Mouse (Mus musculus) hindbrain, embryonic 10.5 days (tissue): ENCODE results near the gene Rabif. TPM values are rescaled to one million over a fixed set of nuclear protein-coding genes. Genes with fewer than 3 reads are reported as not detected.
"Not testable (repeated sequence)": the region's sequence is repeated elsewhere in the genome, so short reads cannot be mapped to it uniquely, and the experiment has no call there.

Experiments used
- DNase-seq: peaks from one replicate; pipeline ENCODE4 v3.0.0-alpha.2; 2017; ENCODE audit warnings: low spot score
- H3K27ac ChIP-seq: fragments of 300-500 bp; sonication (generic); 2 replicates; pipeline ENCODE4 v1.5.1; 2016; ENCODE audit warnings: mild to moderate bottlenecking, moderate library complexity
- H3K27me3 ChIP-seq: fragments of 300-500 bp; sonication (generic); 2 replicates; pipeline ENCODE4 v1.6.1; 2016; ENCODE audit warnings: mild to moderate bottlenecking; ENCODE audit not compliant: poor library complexity, insufficient read depth, severe bottlenecking
- H3K36me3 ChIP-seq: fragments of 300-500 bp; sonication (generic); 2 replicates; pipeline ENCODE4 v1.6.1; 2016; ENCODE audit warnings: mild to moderate bottlenecking, moderate library complexity
- H3K4me1 ChIP-seq: fragments of 300-500 bp; sonication (generic); replicated peaks from 2 replicates; pipeline ENCODE4 v1.6.1; 2016; ENCODE audit warnings: mild to moderate bottlenecking
- H3K4me3 ChIP-seq: fragments of 300-500 bp; sonication (generic); 2 replicates; pipeline ENCODE4 v1.5.1; 2016; ENCODE audit warnings: mild to moderate bottlenecking, moderate library complexity
- H3K9me3 ChIP-seq: fragments of 300-500 bp; sonication (generic); 2 replicates; pipeline ENCODE4 v1.6.1; 2016; ENCODE audit warnings: mild to moderate bottlenecking, moderate library complexity
- WGBS: fragments of 180-500 bp; shearing (Covaris S2); methylation state at CpG from one replicate; pipeline ENCODE4 v1.1.7; 2016; 5-methylcytosine and 5-hydroxymethylcytosine counted together
- polyA plus RNA-seq: library from polyadenylated mRNA; unstranded; fragments of >200 nt; fragmentation: Nextera tagmentation; extraction: Ambion mirVana; gene quantifications from 2 replicates; pipeline ENCODE4 v1.2.1, GENCODE M21; 2016

Gene Rabif
- polyA plus RNA-seq, 1 experiment from 2014 or later, result 43.8 TPM

GRCm38 (mm10) chr1:134516491-134517198 is 22.2 kb downstream of the Rabif start:
- Histone ChIP-seq H3K36me3 (no peaks in the 10 kb centered on the region), H3K9me3 (no peaks in the 10 kb centered on the region), H3K27ac (peak overlapping the region; percentile 47; the same call in 1 of the 2 replicates), H3K27me3 (peaks cover 38% of the 10 kb centered on the region), H3K4me3 (no peak overlapping the region), H3K4me1 (peaks cover 32% of the 10 kb centered on the region)
- peak; percentile 54 for DNase-seq
- WGBS, result 15% methylated on average over 4 of the region's 4 CpGs

GRCm38 (mm10) chr1:134517841-134518240 is 23.4 kb downstream of the Rabif start:
- peaks cover 26% of the 10 kb centered on the region for H3K27me3 ChIP-seq

GRCm38 (mm10) chr1:134518677-134519076 is 24.2 kb downstream of the Rabif start:
- H3K9me3 ChIP-seq, result no peaks in the 10 kb centered on the region
- WGBS, result 20% methylated on average over 7 of the region's 7 CpGs
- H3K27ac ChIP-seq, result no peak overlapping the region
- H3K4me3 ChIP-seq, result no peak overlapping the region
- H3K36me3 ChIP-seq, result no peaks in the 10 kb centered on the region
- H3K4me1 ChIP-seq, result peaks cover 20% of the 10 kb centered on the region
- H3K27me3 ChIP-seq, result peaks cover 18% of the 10 kb centered on the region
- DNase-seq, result peak; percentile 61

More at GRCm38 (mm10) chr1:134517841-134518240, 23.4 kb downstream of the Rabif start:
- H3K4me3 ChIP-seq, H3K36me3 ChIP-seq, H3K9me3 ChIP-seq, H3K27ac ChIP-seq, DNase-seq: not testable (repeated sequence)
- peaks cover 28% of the 10 kb centered on the region for H3K4me1 ChIP-seq
- 91% methylated on average over 14 of the region's 14 CpGs for whole genome bisulfite sequencing

GRCm38 (mm10) chr1:134519201-134519600 is 24.8 kb downstream of the Rabif start:
- not testable (repeated sequence) for H3K9me3 ChIP-seq
- 90% methylated on average over 5 of the region's 5 CpGs for WGBS

GRCm38 (mm10) chr1:134520001-134520721 is 25.7 kb downstream of the Rabif start:
- Histone ChIP-seq H3K9me3 (no peaks in the 10 kb centered on the region), H3K27me3 (peaks cover 3% of the 10 kb centered on the region), H3K36me3 (no peaks in the 10 kb centered on the region), H3K27ac (no peak overlapping the region), H3K4me1 (peaks cover 18% of the 10 kb centered on the region; the same call in 1 of the 2 replicates), H3K4me3 (no peak overlapping the region)
- WGBS, result 84% methylated on average over 8 of the region's 8 CpGs
- DNase-seq, result no peak

More at GRCm38 (mm10) chr1:134519201-134519600, 24.8 kb downstream of the Rabif start:
- H3K4me1 ChIP-seq, result peaks cover 18% of the 10 kb centered on the region; the same call in 1 of the 2 replicates
- DNase-seq, H3K4me3 ChIP-seq, H3K27ac ChIP-seq, H3K36me3 ChIP-seq: not testable (repeated sequence)
- peaks cover 13% of the 10 kb centered on the region for H3K27me3 ChIP-seq

GRCm38 (mm10) chr1:134521163-134521562 is 26.7 kb downstream of the Rabif start:
- Histone ChIP-seq H3K27me3 (no peaks in the 10 kb centered on the region), H3K4me1 (peaks cover 13% of the 10 kb centered on the region; the same call in 1 of the 2 replicates), H3K27ac (no peak overlapping the region), H3K36me3 (no peaks in the 10 kb centered on the region), H3K9me3 (no peaks in the 10 kb centered on the region), H3K4me3 (no peak overlapping the region)
- WGBS, result 84% methylated on average over 7 of the region's 7 CpGs
- DNase-seq, result no peak

GRCm38 (mm10) chr1:134522325-134522724 is 27.9 kb downstream of the Rabif start:
- no peak overlapping the region for H3K27ac ChIP-seq
- H3K27me3 ChIP-seq, result no peaks in the 10 kb centered on the region
- WGBS, result 62% methylated on average over 2 of the region's 2 CpGs
- 0 out of 2 replicates have a peak, but pooled peaks cover 4% of the 10 kb centered on the region for H3K4me1 ChIP-seq
- H3K9me3 ChIP-seq, result no peaks in the 10 kb centered on the region
- H3K4me3 ChIP-seq, result no peak overlapping the region
- no peak for DNase-seq
- no peaks in the 10 kb centered on the region for H3K36me3 ChIP-seq

- 73% methylated on average over 5 of the region's 5 CpGs for WGBS
- H3K4me3 ChIP-seq, result no peak overlapping the region
- no peaks in the 10 kb centered on the region for H3K9me3 ChIP-seq
- DNase-seq, result no peak
- H3K4me1 ChIP-seq, result no peaks in the 10 kb centered on the region
- no peaks in the 10 kb centered on the region for H3K36me3 ChIP-seq
- no peaks in the 10 kb centered on the region for H3K27me3 ChIP-seq
- H3K27ac ChIP-seq, result no peak overlapping the region
These were observed 30.0 kb downstream of the Rabif start for GRCm38 (mm10) chr1:134524424-134524823.

GRCm38 (mm10) chr1:134525015-134525414 is 30.6 kb downstream of the Rabif start:
- H3K4me1 ChIP-seq, result no peaks in the 10 kb centered on the region
- 78% methylated on average over 1 of the region's 1 CpGs for WGBS
- DNase-seq, result no peak

GRCm38 (mm10) chr1:134526752-134527151 is 32.3 kb downstream of the Rabif start:
- H3K4me1 ChIP-seq, result no peaks in the 10 kb centered on the region
- no peak overlapping the region for H3K4me3 ChIP-seq
- H3K27ac ChIP-seq, result no peak overlapping the region
- no peaks in the 10 kb centered on the region for H3K9me3 ChIP-seq
- DNase-seq, result no peak
- no peaks in the 10 kb centered on the region for H3K36me3 ChIP-seq
- no peaks in the 10 kb centered on the region for H3K27me3 ChIP-seq
- 87% methylated on average over 6 of the region's 6 CpGs for WGBS

More at GRCm38 (mm10) chr1:134525015-134525414, 30.6 kb downstream of the Rabif start:
- Histone ChIP-seq H3K27ac (no peak overlapping the region), H3K36me3 (no peaks in the 10 kb centered on the region), H3K27me3 (no peaks in the 10 kb centered on the region), H3K9me3 (no peaks in the 10 kb centered on the region), H3K4me3 (no peak overlapping the region)

GRCm38 (mm10) chr1:134530618-134531017 is 36.2 kb downstream of the Rabif start:
- DNase-seq, result no peak
- H3K9me3 ChIP-seq, result no peaks in the 10 kb centered on the region
- H3K27me3 ChIP-seq, result no peaks in the 10 kb centered on the region
- H3K4me3 ChIP-seq, result no peak overlapping the region
- H3K27ac ChIP-seq, result no peak overlapping the region
- WGBS, result 88% methylated on average over 6 of the region's 6 CpGs
- H3K4me1 ChIP-seq, result no peaks in the 10 kb centered on the region
- no peaks in the 10 kb centered on the region for H3K36me3 ChIP-seq

- 90% methylated on average over 10 of the region's 10 CpGs for WGBS
- not testable (repeated sequence) for H3K36me3 ChIP-seq, H3K4me3 ChIP-seq, H3K4me1 ChIP-seq, H3K9me3 ChIP-seq, DNase-seq, H3K27me3 ChIP-seq, H3K27ac ChIP-seq
These were observed 39.3 kb downstream of the Rabif start for GRCm38 (mm10) chr1:134533710-134534109.

GRCm38 (mm10) chr1:134535054-134535453 is 40.6 kb downstream of the Rabif start:
- DNase-seq, result no peak
- no peaks in the 10 kb centered on the region for H3K9me3 ChIP-seq
- no peaks in the 10 kb centered on the region for H3K36me3 ChIP-seq
- no peak overlapping the region for H3K27ac ChIP-seq
- H3K4me1 ChIP-seq, result peaks cover 4% of the 10 kb centered on the region; the same call in 1 of the 2 replicates
- H3K4me3 ChIP-seq, result no peak overlapping the region
- WGBS, result 96% methylated on average over 1 of the region's 1 CpGs
- H3K27me3 ChIP-seq, result no peaks in the 10 kb centered on the region
